Mouse (Mus musculus) neural tube, embryonic 10.5 days (tissue): ENCODE data around the gene Cpox.
"Not testable (repeated sequence)": the region's sequence is repeated elsewhere in the genome, so short reads cannot be mapped to it uniquely, and the experiment has no call there.

ENCODE experiments used
- DNase-seq: peaks from one replicate; pipeline ENCODE4 v3.0.0-alpha.2; 2017; ENCODE audit warnings: low spot score; ENCODE audit errors: extremely low spot score

The Cpox gene

DNA sequence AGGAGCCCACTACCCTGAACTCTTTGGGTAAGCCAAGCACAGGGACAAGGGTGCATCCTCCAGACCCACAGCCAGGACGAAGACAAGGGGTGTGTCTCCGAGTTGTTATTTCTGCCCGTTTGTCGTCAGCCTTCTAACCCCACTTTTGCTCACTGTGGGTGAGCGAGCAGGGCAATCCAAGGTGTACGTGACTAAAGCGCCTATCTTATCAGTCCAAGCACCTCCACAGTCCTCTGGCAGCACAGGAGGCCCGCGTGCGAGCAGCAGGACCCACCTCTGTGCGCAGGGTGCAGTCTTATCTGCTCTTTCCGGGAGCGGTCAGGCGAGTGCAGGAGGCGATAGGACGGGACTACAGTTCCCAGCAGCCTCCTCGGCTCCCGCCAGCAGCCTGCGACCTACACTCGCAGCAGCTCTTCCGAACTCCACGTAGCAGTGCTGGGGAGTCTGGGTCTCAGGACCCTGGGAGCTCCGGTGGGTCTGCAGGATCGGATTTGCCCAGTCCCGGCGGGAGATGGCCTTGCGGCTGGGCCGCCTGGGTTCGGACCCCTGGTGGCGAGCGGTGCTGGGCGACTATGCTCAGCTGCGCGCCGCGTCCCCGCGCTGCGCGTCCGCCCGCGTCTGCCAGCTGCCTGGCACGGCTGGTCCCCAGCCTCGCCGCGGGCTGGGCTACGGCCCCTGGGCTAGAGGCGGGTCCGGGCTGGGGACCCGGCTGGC is at the start of gene Cpox:
Gene Cpox, plus strand, starts transcription at position 376 of the 714 bp plus-strand sequence.
- peak; percentile 84 for DNase-seq

- DNase-seq, result no peak
Measured at GRCm38 (mm10) chr16:58622377-58622776, 47.7 kb upstream of the Cpox start.

GRCm38 (mm10) chr16:58623114-58623513 is 47.0 kb upstream of the Cpox start:
- DNase-seq, result no peak

- DNase-seq, result peak; percentile 18
Measured at GRCm38 (mm10) chr16:58623944-58624343, 46.1 kb upstream of the Cpox start.

DNA sequence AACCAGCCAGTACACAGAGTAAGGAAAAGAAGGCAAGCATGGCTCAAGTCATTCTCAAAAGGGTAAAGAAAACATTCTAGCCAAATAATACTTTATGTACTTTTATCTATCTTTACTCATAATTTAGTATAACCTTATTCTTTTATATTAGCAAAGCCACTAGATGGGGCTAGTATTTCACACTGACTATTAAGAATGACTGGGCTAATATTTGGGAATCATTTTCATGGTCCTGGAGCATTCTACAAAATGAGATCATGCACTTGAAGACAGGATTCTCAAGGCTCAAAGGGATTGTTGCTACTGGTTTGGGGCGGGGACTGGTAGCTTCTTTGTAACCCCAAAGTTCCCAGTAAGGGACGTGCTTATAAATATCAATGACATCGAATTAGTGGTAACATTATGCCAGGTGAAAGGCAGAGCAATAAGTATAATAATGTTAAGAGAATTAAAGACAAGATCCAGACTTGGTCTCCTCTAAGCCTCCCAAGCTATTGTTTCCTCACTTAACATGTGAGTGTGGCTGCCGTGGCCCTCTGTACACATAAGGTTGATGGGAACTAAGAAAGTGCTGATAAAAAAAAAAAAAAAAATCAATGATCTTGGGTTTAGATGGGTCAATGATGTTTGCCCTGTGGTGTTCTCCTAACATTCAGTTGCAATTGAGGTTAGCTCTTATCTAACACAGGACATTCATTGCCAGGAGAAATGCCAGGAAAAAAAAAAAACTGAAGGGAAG is 42.3 kb upstream of the Cpox start:
- no peak for DNase-seq

- DNase-seq, result no peak
Measured at GRCm38 (mm10) chr16:58628336-58628680, 41.8 kb upstream of the Cpox start.

DNA sequence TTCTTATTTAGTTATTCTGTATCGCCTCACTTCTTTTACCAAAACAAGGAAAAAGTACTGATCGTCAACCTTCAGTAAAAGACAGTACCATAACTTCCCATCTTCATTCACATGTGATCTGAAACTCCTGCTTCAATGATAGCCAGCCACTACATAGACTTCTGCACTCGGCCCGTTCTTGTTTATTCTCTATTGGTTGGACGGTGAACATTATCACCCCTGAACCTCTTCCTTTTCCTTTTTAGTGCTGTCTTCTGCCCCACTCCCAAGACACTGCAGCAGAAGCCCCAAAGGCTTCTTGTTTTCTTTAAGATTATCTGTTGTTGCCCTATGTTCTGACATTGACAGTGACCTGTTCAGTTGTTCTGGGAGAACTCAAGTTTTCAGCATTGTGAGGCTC is 41.1 kb upstream of the Cpox start:
- DNase-seq, result no peak

- no peak for DNase-seq
Measured at GRCm38 (mm10) chr16:58629736-58630135, 40.4 kb upstream of the Cpox start.

DNA sequence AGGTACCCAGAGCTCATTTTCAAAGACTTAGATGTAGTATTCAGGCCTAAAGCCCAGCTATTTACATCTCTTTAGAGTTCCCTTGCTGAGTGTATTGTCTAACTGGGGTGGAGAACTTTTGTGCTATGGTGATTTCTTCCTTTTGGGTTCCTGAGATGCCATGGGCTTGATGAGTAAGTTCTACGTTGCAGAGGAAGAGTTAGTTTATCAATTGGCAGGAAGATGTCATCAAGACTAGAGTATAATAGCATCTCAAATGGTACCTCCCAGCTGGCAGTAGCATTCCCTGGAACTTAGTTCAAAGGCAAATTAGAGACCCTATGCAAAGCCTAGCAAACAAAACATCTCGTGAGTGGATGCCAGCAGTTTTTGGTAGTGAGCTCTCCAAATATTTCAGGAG is 34.2 kb upstream of the Cpox start:
- no peak for DNase-seq

DNA sequence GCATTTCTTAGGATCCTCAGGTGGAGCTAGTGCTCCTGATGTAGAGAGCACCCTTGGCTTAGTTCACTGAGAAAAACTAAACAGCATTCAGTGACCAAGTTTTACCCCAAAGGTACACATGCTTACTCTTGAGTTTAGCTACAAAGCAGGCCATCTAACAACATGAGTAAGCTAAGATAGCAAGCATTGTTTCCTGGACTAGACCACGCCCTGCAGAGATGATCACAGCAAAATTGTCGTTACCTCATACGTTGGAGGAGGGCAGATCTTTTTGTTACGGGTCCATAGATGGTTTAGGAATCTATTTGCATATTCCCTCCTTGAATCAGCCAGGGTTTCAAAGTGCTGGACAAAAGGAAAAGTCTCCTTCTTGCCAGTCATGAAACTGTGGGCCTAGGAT is 32.6 kb upstream of the Cpox start:
- DNase-seq, result no peak

DNA sequence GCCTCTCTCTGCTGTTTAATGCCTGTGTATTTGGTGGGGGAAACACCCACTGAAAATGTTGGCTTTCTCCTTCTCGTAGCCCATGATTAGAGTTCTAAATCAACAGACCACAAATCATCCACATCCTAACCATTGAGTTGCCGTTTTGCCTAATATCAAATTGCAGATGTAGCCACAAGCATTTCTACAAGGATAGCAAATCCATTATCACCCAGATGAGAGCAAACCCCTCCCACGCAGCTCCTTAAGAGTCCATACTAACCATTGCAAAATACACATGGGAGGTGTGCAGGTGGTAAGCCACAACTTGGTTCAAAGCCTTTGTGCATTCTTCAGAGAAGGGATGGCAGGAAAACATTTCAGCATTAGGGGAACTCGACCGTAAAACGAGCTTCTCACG is 32.1 kb upstream of the Cpox start:
- no peak for DNase-seq

DNA sequence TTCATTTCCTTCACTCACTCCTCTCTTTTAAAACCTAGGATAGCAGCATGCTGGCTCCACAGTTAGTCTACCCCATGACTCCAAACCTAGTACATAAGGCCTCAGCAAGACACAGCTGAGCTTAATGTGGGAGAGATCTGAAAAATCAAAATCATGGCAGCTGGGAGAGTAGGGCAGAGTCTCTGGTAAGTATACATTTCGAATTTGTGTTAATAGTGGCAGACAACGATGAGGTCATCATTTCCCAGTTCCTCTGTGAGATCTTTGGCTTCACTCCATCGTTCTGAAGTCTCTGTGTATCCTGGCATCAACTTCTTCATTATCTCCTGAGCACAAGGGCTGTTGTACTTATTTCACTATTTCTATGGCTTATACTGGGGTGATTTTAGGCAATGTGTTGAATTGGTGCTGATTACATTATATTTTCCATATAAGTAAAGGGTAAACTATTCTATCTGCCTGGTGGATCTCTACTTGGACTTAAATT is 31.4 kb upstream of the Cpox start, which contains the start of gene E330017A01Rik:
Gene E330017A01Rik, minus strand, starts transcription at position 51 of the 487 bp plus-strand sequence.
- no peak for DNase-seq

DNA sequence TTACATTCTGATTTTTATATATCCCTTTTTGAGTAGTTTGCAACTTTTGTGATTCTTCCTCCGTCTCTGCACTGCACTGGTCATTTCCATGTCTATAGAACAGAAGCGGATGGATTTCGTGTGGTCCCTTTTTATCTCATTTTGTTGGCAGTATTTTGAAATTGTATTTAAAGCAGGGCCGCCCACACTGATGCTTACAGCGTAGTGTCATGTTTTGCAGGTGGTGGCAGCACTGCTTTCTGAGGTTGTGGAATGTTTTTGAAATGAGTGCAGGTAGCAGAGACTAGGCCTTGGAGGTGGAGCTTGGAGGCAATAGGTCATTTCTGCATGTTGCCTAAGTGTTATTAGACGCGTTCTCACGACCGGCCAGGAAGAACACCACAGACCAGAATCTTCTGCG is 20.1 kb upstream of the Cpox start:
- DNase-seq, result no peak

GRCm38 (mm10) chr16:58655751-58656150 is 14.3 kb upstream of the Cpox start:
- no peak for DNase-seq

DNA sequence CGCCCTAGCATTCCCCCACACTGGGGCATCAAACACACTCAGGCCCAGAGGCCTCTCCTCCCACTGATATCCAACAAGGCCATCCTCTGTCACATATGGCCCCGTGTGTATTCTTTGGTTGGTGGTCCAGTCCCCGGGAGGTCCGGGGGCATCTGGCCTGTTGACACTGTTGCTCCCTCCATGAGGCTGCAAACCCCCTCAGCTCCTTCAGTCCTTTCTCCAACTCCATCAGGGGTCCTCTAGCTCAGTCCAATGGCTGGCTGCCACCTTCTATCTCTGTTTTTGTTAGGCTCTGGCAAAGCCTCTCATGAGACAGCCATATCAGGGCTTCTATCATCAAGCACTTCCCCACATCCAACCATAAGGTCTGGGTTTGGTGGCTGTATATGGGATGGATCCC is 13.6 kb upstream of the Cpox start:
- DNase-seq, result no peak

DNA sequence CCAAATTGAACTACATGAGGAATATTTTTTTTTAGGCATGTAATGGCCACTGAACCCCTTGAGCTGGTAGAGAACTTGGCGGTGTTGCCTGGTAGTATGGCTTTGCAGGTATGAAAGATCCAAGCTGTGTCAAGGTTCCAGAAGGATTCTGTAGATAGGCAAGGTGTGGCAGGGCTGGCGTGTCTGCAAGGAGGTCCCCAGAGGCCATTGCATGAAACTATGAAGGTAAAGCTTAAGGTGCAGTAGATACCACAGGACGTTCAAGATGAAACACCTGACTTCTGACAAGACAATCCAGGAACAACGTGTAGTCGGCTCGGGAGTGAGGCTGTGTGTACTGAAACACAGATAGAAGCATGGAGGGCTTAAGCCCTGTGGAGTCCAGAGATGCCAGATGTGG is 11.4 kb upstream of the Cpox start:
- no peak for DNase-seq

DNA sequence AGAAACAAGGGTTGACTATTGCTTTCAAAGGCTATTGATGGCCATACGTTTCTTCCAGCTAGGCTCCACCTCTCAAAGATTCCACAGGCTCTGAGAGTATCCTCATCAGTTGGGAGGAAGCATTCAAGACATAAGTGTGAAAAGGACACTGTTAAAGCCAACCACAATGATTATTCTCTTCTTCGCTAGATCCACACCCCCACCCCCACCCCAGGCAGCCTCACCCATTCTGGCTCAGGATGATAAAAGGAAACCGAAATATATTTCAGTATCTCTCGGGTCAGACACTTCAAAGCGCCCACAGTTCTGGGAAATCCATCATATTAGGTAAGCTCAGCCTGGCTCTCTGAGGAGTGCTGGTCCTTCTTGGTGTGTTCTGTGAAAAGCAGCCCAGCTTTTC is 8.3 kb upstream of the Cpox start:
- DNase-seq, result no peak

- DNase-seq, result no peak
Measured at GRCm38 (mm10) chr16:58662287-58662791, 7.8 kb upstream of the Cpox start.

DNA sequence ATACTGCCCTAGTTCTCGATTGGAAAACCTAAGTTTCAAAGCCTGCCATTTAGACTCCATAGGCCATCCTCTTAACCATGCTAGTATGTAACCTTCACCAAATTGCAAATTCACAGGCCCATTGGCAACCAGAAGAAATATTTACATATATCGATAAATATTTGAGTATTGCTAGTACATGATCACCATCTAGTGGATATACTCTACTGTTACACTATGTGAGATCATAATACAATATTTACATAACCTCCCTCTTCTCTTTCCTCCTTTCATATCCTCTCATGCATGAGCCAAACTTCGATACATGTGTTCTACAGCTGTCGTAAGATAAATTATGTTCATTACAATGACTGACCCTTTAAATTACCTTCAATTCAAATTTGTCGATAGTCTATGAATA is 7.1 kb upstream of the Cpox start:
- DNase-seq, result no peak

GRCm38 (mm10) chr16:58663816-58664215 is 6.3 kb upstream of the Cpox start:
- DNase-seq, result no peak

DNA sequence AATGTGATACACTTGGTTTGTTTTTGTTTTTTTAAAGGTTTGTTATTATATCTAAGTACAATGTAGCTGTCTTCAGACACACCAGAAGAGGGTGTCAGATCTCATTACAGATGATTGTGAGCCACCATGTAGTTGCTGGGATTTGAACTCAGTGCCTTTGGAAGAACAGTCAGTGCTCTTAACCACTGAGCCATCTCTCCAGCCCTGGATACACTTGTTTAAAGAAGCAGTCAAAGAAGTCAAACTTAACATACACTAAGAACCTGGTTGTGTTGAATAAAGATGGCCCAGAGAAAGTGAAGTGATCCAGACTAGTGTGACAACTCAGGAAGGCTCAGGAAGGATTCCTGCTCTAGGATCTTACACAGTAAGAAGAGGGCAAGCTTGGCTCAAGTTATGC is 5.0 kb upstream of the Cpox start:
- DNase-seq, result not testable (repeated sequence)

DNA sequence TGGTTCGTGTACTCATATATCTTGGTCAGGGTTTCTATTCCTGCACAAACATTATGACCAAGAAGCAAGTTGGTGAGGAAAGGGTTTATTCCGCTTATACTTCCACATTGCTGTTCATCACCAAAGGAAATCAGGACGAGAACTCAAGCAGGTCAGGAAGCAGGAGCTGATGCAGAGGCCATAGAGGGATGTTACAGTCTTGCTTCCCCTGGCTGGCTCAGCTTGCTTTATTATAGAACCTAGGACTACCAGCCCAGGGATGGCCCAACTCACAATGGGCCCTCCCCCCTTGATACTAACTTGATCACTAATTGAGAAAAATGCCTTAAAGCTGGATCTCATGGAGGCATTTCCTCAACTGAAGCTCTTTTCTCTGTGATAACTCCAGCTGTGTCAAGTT is 3.4 kb upstream of the Cpox start:
- DNase-seq, result not testable (repeated sequence)

GRCm38 (mm10) chr16:58668586-58668985 is 1.5 kb upstream of the Cpox start:
- DNase-seq, result no peak
